Mouse (Mus musculus) midbrain, embryonic 14.5 days (tissue): ENCODE measurements around the gene Camk2b. TPM values are rescaled to one million over a fixed set of nuclear protein-coding genes. Genes with fewer than 3 reads are reported as not detected.
"Not testable (repeated sequence)": the region's sequence is repeated elsewhere in the genome, so short reads cannot be mapped to it uniquely, and the experiment has no call there.

Source experiments
- ATAC-seq: fragments of 200-750 bp; cut with Nextera tagmentation; 2 replicates; pipeline ENCODE4 v1.8.0; 2017; ENCODE audit warnings: moderate number of reproducible peaks, moderate library complexity; ENCODE audit not compliant: low FRiP score, low TSS enrichment
- DNase-seq: peaks from one replicate; pipeline ENCODE4 v3.0.0-alpha.2; 2015
- H3K27ac ChIP-seq: fragments of 300-500 bp; sonication (generic); replicated peaks from 2 replicates; pipeline ENCODE4 v1.5.1; 2014; ENCODE audit warnings: mild to moderate bottlenecking, low read depth, low read length, moderate library complexity
- H3K27me3 ChIP-seq: fragments of 300-500 bp; sonication (generic); 2 replicates; pipeline ENCODE4 v1.6.1; 2014; ENCODE audit warnings: low read length, control low read depth, mixed read lengths; ENCODE audit not compliant: control insufficient read depth, insufficient read depth
- H3K36me3 ChIP-seq: fragments of 300-500 bp; sonication (generic); 2 replicates; pipeline ENCODE4 v1.6.1; 2014; ENCODE audit warnings: low read length, control low read depth; ENCODE audit not compliant: control insufficient read depth, insufficient read depth
- H3K4me1 ChIP-seq: fragments of 300-500 bp; sonication (generic); 2 replicates; pipeline ENCODE4 v1.6.1; 2014; ENCODE audit warnings: mild to moderate bottlenecking, antibody characterized with exemption, low read length, control low read depth; ENCODE audit not compliant: control insufficient read depth, insufficient read depth
- H3K4me2 ChIP-seq: fragments of 300-500 bp; sonication (generic); 2 replicates; pipeline ENCODE4 v1.6.1; 2014; ENCODE audit warnings: mild to moderate bottlenecking, low read length, moderate library complexity
- H3K4me3 ChIP-seq: fragments of 300-500 bp; sonication (generic); replicated peaks from 2 replicates; pipeline ENCODE4 v1.5.1; 2014; ENCODE audit warnings: low read depth, low read length
- H3K9ac ChIP-seq: fragments of 300-500 bp; sonication (generic); replicated peaks from 2 replicates; pipeline ENCODE4 v1.6.1; 2014; ENCODE audit warnings: mild to moderate bottlenecking, low read length, moderate library complexity
- H3K9me3 ChIP-seq: fragments of 300-500 bp; sonication (generic); 2 replicates; pipeline ENCODE4 v1.6.1; 2016; ENCODE audit warnings: low read length, control low read depth, mixed read lengths; ENCODE audit not compliant: control insufficient read depth
- WGBS: fragments of 180-500 bp; shearing (Covaris S2); extraction: QIAGEN DNeasy Blood & Tissue Kit; methylation state at CpG from one replicate; pipeline ENCODE4 v1.1.7; 2014; 5-methylcytosine and 5-hydroxymethylcytosine counted together
- polyA plus RNA-seq: library from polyadenylated mRNA; unstranded; fragments of >200 nt; fragmentation: Nextera tagmentation; extraction: Ambion mirVana; gene quantifications from 2 replicates; pipeline ENCODE4 v1.2.1, GENCODE M21; 2014

Camk2b gene
- polyA plus RNA-seq, 1 experiment from 2014 or later, result 85.6 TPM

DNA sequence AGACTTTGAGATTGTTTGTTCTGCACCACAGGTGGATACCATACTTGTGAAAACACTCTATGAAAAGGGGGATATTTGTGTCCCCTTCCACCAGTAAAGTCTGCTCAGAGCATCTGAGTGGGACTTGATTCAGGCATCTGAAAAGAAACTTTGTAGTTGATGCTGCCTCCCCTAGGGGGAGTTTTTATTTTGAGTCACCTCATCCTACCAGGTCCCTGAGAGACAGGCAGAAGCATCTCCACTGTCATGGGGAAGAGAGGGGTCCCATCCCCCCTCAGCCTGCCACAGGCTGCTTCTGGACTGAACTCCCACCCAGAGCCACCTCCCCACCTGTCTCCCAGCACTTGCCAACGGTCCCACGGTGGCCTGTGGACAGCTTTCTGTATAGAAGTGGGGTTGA is 52.8 kb downstream of the Camk2b start:
- Histone ChIP-seq H3K27me3 (no peaks in the 10 kb centered on the region), H3K4me1 (no peaks in the 10 kb centered on the region), H3K4me2 (no peak overlapping the region), H3K9ac (no peak overlapping the region), H3K9me3 (no peaks in the 10 kb centered on the region), H3K36me3 (peaks cover 3% of the 10 kb centered on the region; the same call in 1 of the 2 replicates), H3K4me3 (no peak overlapping the region), H3K27ac (no peak overlapping the region)
- DNase-seq (no peak), ATAC-seq (no peak)
- WGBS, result 69% methylated on average over 2 of the region's 2 CpGs

DNA sequence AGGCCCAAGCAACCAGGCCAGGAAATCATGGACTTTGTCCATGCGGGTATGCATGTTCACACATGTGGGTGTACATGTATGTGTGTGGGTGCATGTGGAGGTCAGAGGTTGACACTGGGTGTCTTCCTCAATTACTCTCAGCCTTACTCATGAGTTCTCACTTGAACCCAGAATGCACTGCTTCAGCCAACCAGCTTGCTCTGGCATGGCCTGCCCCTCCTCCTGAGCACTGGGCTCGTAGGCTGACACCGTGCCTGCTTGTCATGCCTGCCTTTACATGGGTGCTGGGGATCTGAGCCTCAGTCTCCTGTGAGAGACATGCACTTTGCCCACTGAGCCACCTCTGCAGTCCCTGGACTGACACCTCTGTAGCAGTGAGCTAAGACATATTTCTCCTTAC is 54.3 kb downstream of the Camk2b start:
- Histone ChIP-seq H3K27ac (no peak overlapping the region), H3K9me3 (no peaks in the 10 kb centered on the region), H3K36me3 (peaks cover 3% of the 10 kb centered on the region; the same call in 1 of the 2 replicates), H3K4me3 (no peak overlapping the region), H3K9ac (no peak overlapping the region), H3K27me3 (no peaks in the 10 kb centered on the region), H3K4me2 (no peak overlapping the region), H3K4me1 (no peaks in the 10 kb centered on the region)
- DNase-seq (no peak), ATAC-seq (no peak)
- 96% methylated on average over 3 of the region's 3 CpGs for WGBS

DNA sequence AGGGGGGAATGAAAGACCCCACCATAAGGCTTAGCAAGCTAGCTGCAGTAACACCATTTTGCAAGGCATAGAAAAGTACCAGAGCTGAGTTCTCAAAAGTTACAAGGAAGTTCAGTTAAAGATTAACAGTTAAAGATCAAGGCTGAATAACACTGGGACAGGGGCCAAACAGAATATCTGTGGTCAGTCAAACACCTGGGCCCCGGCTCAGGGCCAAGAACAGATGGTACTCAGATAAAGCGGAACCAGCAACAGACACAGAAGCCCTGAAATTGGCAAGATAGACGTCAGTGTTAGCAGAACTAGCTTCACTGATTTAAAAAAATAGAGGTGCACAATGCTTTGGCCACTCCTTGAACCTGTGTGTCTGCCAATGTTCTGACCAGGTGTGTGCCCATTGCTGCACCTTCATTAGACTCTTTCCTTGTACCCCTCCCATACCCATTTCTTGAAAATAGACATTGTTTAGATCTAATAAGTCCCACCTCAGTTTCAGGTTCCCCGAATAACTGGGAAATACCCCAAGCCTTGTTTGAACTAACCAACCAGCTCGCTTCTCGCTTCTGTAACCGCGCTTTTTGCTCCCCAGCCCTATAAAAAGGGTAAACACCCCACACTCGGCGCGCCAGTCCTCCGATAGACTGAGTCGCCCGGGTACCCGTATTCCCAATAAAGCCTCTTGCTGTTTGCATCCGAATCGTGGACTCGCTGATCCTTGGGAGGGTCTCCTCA is 55.2 kb downstream of the Camk2b start:
- ATAC-seq, H3K4me2 ChIP-seq, H3K27ac ChIP-seq, DNase-seq, H3K9ac ChIP-seq, H3K4me1 ChIP-seq, H3K36me3 ChIP-seq, H3K27me3 ChIP-seq, H3K4me3 ChIP-seq, H3K9me3 ChIP-seq: not testable (repeated sequence)
- 100% methylated on average over 2 of the region's 18 CpGs for WGBS

DNA sequence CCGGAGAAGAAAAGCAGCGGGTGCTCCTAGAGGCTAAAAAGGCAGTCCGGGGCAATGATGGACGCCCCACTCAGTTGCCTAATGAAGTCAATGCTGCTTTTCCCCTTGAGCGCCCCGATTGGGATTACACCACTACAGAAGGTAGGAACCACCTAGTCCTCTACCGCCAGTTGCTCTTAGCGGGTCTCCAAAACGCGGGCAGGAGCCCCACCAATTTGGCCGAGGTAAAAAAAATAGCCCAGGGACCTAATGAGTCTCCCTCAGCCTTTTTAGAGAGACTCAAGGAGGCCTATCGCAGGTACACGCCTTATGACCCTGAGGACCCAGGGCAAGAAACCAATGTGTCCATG is 58.4 kb downstream of the Camk2b start:
- ATAC-seq, H3K9ac ChIP-seq: not testable (repeated sequence)

DNA sequence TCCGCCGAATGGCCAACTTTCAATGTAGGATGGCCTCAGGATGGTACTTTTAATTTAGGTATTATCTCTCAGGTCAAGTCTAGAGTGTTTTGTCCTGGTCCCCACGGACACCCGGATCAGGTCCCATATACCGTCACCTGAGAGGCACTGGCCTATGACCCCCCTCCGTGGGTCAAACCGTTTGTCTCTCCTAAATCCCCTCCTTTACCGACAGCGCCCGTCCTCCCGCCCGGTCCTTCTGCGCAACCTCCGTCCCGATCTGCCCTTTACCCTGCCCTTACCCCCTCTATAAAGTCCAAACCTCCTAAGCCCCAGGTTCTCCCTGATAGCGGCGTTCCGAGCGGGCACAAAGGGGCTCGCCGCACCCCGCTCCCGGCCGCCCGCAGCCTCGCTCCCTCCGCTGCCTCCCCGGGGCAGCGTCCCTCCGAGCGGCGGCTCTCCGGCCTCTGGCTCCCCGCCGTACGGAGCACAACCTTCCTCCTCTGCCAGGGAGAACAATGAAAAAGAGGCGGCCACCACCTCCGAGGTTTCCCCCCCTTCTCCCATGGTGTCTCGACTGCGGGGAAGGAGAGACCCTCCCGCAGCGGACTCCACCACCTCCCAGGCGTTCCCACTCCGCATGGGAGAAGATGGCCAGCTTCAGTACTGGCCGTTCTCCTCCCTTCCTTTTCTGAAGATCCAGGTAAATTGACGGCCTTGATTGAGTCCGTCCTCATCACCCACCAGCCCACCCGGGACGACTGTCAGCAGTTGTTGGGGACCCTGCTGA is 59.0 kb downstream of the Camk2b start:
- DNase-seq, result peak; percentile 30
- H3K4me3 ChIP-seq, result peak overlapping the region; percentile 32
- 7% methylated on average over 20 of the region's 49 CpGs for WGBS
- not testable (repeated sequence) for H3K27ac ChIP-seq, H3K9ac ChIP-seq, H3K27me3 ChIP-seq, H3K36me3 ChIP-seq, H3K4me1 ChIP-seq, ATAC-seq, H3K9me3 ChIP-seq
- H3K4me2 ChIP-seq, result peak overlapping the region; percentile 52

More for the DNA sequence above, 58.4 kb downstream of the Camk2b start:
- H3K4me2 ChIP-seq, result peak overlapping the region; percentile 44
- 26% methylated on average over 9 of the region's 13 CpGs for WGBS
- peak overlapping the region; percentile 22; the same call in 1 of the 2 replicates for H3K4me3 ChIP-seq
- not testable (repeated sequence) for H3K27me3 ChIP-seq, H3K9me3 ChIP-seq, H3K27ac ChIP-seq, H3K36me3 ChIP-seq, DNase-seq, H3K4me1 ChIP-seq

DNA sequence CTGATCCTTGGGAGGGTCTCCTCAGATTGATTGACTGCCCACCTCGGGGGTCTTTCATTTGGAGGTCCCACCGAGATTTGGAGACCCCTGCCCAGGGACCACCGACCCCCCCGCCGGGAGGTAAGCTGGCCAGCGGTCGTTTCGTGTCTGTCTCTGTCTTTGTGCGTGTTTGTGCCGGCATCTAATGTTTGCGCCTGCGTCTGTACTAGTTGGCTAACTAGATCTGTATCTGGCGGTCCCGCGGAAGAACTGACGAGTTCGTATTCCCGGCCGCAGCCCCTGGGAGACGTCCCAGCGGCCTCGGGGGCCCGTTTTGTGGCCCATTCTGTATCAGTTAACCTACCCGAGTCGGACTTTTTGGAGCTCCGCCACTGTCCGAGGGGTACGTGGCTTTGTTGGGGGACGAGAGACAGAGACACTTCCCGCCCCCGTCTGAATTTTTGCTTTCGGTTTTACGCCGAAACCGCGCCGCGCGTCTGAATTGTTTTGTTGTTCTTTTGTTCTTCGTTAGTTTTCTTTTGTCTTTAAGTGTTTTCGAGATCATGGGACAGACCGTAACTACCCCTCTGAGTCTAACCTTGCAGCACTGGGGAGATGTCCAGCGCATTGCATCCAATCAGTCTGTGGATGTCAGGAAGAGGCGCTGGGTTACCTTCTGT is 59.7 kb downstream of the Camk2b start:
- H3K36me3 ChIP-seq, H3K4me1 ChIP-seq, H3K27ac ChIP-seq, H3K9ac ChIP-seq, H3K9me3 ChIP-seq, DNase-seq, ATAC-seq, H3K27me3 ChIP-seq: not testable (repeated sequence)
- Histone ChIP-seq H3K4me2 (peak overlapping the region; percentile 52), H3K4me3 (peak overlapping the region; percentile 32)
- 6% methylated on average over 40 of the region's 44 CpGs for WGBS

DNA sequence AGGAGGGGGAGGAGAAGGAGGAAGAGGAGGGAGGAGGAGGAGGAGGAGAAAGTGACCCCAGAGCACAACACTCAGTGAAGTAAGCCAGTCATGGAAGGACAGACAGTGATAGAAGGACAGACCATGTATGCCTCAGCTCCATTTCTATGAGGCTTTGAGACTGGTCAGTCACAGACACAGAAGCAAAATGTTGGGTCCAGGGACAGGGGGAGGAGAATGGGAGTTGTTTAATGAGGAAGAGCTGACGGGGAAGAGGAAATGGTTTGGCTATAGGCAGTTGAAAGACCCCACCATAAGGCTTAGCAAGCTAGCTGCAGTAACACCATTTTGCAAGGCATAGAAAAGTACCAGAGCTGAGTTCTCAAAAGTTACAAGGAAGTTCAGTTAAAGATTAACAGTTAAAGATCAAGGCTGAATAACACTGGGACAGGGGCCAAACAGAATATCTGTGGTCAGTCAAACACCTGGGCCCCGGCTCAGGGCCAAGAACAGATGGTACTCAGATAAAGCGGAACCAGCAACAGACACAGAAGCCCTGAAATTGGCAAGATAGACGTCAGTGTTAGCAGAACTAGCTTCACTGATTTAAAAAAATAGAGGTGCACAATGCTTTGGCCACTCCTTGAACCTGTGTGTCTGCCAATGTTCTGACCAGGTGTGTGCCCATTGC is 60.7 kb downstream of the Camk2b start:
- WGBS, result 54% methylated on average over 1 of the region's 4 CpGs
- H3K27ac ChIP-seq, DNase-seq, H3K4me3 ChIP-seq, H3K4me2 ChIP-seq, H3K9ac ChIP-seq, H3K27me3 ChIP-seq, H3K4me1 ChIP-seq, ATAC-seq, H3K36me3 ChIP-seq, H3K9me3 ChIP-seq: not testable (repeated sequence)

DNA sequence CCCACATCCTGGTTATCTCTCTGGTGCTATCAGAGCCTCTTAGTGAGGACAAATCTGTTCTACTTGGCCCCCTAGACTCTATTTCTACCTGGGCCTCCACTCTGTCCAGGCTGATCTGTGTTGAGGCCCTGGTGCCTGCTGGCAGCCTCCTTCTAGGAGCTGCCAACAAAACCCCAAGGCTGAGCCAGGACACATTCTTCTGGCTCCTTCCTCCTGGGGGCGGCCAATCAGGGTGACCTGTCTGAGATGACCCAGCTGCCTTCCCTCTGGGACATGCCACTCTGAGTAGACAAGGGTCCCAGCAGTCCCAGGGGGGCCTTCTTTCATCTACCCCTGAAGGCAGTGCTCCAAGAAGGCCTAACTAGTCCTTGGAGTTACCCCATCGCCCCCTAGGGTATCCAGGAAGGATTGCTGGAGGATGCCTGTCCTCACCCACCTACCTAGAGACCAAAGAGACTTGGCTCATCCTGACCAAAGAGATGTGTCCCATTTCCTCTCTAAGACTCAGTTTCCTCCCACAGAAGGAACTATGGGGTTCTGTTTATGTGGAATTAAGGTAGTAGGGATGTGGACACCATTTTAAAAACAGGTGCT is 63.0 kb downstream of the Camk2b start:
- no peaks in the 10 kb centered on the region for H3K27me3 ChIP-seq
- WGBS, result 35% methylated on average over 2 of the region's 2 CpGs
- H3K4me2 ChIP-seq, result no peak overlapping the region
- peaks cover 8% of the 10 kb centered on the region; the same call in 1 of the 2 replicates for H3K4me1 ChIP-seq
- no peak overlapping the region for H3K4me3 ChIP-seq
- H3K36me3 ChIP-seq, result no peaks in the 10 kb centered on the region
- DNase-seq (no peak), ATAC-seq (no peak)
- H3K27ac ChIP-seq, result no peak overlapping the region
- no peaks in the 10 kb centered on the region for H3K9me3 ChIP-seq
- H3K9ac ChIP-seq, result no peak overlapping the region
